Mouse (Mus musculus): ENCODE results near the gene Micall2. TPM values are rescaled to one million over a fixed set of nuclear protein-coding genes. Genes with fewer than 3 reads are reported as not detected.
A peak's percentile ranks its signal among the peaks of the same experiment; 100 is the strongest.
"Not testable (repeated sequence)": the region's sequence is repeated elsewhere in the genome, so short reads cannot be mapped to it uniquely, and the experiment has no call there.

Gene Micall2
- polyA plus RNA-seq, 1 experiment from 2014 or later: 14.7 TPM

DNA sequence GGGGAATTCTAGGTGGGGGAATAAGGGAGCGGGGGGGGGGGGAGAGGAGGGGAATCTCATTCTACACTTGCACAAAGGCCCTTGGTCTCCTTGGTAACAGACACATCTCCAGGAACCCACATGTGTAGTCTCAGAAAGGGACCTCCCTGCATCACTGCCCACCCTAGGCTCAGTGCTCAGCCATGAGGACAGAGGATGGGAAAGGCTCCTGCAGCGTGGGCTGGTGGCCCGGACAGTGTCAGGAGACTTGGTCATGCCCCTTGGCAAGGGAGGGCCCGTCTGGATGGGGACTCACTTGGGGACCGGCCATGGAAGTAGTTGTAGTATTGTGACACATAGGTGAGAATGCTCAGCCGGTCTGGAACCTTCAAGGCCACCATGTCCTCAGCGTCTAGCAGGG, 17.2 kb downstream of the Micall2 start:
- 74% methylated on average over 6 of the region's 7 CpGs for WGBS
- ATAC-seq: peak; percentile 69

DNA sequence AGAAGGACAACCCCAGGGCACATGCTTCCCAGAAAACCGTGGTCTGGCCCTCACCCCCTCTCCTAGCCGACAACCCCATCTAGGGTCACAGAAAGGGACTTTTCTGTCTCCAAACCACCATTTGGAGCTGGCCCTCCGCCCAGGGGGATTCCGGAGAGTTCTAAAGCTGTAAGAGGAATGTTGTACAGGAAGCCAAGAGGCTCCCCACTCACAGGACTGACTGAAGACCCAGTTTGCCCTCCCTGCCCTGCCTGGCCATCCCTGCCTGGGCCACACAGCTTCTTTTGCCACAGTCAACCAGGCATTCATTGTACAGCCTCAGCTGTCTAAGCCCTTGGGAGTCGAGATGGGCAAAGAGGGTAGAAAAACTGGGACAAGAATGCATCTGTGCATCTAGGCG, 17.6 kb downstream of the Micall2 start:
- Histone ChIP-seq H3K4me2 (ENCODE audit: low read length) (no peak overlapping the region), H3K4me1 (ENCODE audit: control insufficient read depth, insufficient read depth, low read length) (peaks cover 3% of the 10 kb centered on the region; the same call in 1 of the 2 replicates), H3K36me3 (ENCODE audit: control insufficient read depth, insufficient read depth, low read length) (peaks cover 8% of the 10 kb centered on the region), H3K4me3 (ENCODE audit: low read depth, low read length) (no peak overlapping the region), H3K9ac (ENCODE audit: low read depth, low read length) (no peak overlapping the region), H3K9me3 (replicated peaks; ENCODE audit: control insufficient read depth, low read length, poor library complexity, severe bottlenecking) (no peaks in the 10 kb centered on the region), H3K27me3 (ENCODE audit: control insufficient read depth, insufficient read depth, low read depth, low read length) (no peaks in the 10 kb centered on the region), H3K27ac (ENCODE audit: low read length) (no peak overlapping the region)
- WGBS: 65% methylated on average over 6 of the region's 6 CpGs
- ATAC-seq: no peak

More for the DNA sequence above, 17.2 kb downstream of the Micall2 start:
- no peaks in the 10 kb centered on the region for H3K9me3 ChIP-seq (replicated peaks; ENCODE audit: control insufficient read depth, low read length, poor library complexity, severe bottlenecking)
- no peak overlapping the region for H3K4me2 ChIP-seq (ENCODE audit: low read length)
- H3K36me3 ChIP-seq (ENCODE audit: control insufficient read depth, insufficient read depth, low read length): peaks cover 8% of the 10 kb centered on the region
- no peak overlapping the region for H3K27ac ChIP-seq (ENCODE audit: low read length)
- no peak overlapping the region for H3K9ac ChIP-seq (ENCODE audit: low read depth, low read length)
- H3K4me3 ChIP-seq (ENCODE audit: low read depth, low read length): no peak overlapping the region
- no peaks in the 10 kb centered on the region for H3K27me3 ChIP-seq (ENCODE audit: control insufficient read depth, insufficient read depth, low read depth, low read length)
- H3K4me1 ChIP-seq (ENCODE audit: control insufficient read depth, insufficient read depth, low read length): peaks cover 3% of the 10 kb centered on the region; the same call in 1 of the 2 replicates

DNA sequence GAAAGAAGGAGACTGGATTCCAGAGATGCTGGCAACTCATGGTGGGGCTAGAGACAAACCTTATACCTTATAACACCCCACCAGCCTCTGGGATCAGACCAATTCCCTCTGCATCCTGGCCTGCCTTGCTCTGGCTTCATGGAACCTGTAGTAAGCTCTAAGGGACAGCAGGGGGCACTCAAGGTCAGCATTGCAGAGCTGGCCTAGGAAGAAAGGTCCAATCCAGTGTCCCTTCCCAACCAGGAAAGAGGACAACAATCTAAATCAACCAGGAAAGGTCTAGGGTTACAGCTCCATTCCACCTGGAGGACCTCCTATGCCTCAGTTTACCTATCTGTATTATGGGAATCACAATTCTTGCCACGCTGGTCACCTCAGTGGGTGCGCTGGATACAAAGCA, 18.4 kb downstream of the Micall2 start:
- ATAC-seq: no peak
- no peak overlapping the region for H3K9ac ChIP-seq (ENCODE audit: low read depth, low read length)
- peaks cover 8% of the 10 kb centered on the region for H3K36me3 ChIP-seq (ENCODE audit: control insufficient read depth, insufficient read depth, low read length)
- H3K4me2 ChIP-seq (ENCODE audit: low read length): no peak overlapping the region
- WGBS: 96% methylated on average over 2 of the region's 2 CpGs
- H3K4me1 ChIP-seq (ENCODE audit: control insufficient read depth, insufficient read depth, low read length): peaks cover 3% of the 10 kb centered on the region; the same call in 1 of the 2 replicates
- H3K27ac ChIP-seq (ENCODE audit: low read length): no peak overlapping the region
- H3K27me3 ChIP-seq (ENCODE audit: control insufficient read depth, insufficient read depth, low read depth, low read length): no peaks in the 10 kb centered on the region
- no peaks in the 10 kb centered on the region for H3K9me3 ChIP-seq (replicated peaks; ENCODE audit: control insufficient read depth, low read length, poor library complexity, severe bottlenecking)
- no peak overlapping the region for H3K4me3 ChIP-seq (ENCODE audit: low read depth, low read length)

DNA sequence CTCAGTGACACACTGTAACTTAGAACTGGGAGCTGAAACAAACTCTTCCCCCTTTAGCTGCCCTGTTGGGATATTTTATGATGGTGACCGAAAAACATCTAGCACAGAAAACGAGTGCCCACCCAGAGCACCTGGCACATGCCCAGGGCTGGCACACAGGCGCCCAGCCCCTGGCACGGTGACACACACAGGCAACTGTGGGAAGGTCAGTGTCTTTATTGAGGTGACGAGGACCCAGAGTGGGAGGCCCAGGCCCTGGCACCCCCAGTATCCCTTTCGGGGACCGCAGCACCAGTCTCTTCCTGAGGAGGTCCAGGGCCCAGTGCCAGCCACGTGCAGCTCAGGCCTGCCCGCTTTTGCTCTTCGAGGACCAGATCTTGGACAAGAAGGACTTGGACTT, 29.6 kb downstream of the Micall2 start:
- peaks cover 23% of the 10 kb centered on the region for H3K36me3 ChIP-seq (ENCODE audit: control insufficient read depth, insufficient read depth, low read length)
- peaks cover 4% of the 10 kb centered on the region for H3K9me3 ChIP-seq (replicated peaks; ENCODE audit: control insufficient read depth, low read length, poor library complexity, severe bottlenecking)
- no peak overlapping the region for H3K9ac ChIP-seq (ENCODE audit: low read depth, low read length)
- H3K4me1 ChIP-seq (ENCODE audit: control insufficient read depth, insufficient read depth, low read length): no peaks in the 10 kb centered on the region
- no peak overlapping the region for H3K4me3 ChIP-seq (ENCODE audit: low read depth, low read length)
- 93% methylated on average over 10 of the region's 10 CpGs for WGBS
- H3K27ac ChIP-seq (ENCODE audit: low read length): no peak overlapping the region
- ATAC-seq: no peak
- no peaks in the 10 kb centered on the region for H3K27me3 ChIP-seq (ENCODE audit: control insufficient read depth, insufficient read depth, low read depth, low read length)
- no peak overlapping the region for H3K4me2 ChIP-seq (ENCODE audit: low read length)

DNA sequence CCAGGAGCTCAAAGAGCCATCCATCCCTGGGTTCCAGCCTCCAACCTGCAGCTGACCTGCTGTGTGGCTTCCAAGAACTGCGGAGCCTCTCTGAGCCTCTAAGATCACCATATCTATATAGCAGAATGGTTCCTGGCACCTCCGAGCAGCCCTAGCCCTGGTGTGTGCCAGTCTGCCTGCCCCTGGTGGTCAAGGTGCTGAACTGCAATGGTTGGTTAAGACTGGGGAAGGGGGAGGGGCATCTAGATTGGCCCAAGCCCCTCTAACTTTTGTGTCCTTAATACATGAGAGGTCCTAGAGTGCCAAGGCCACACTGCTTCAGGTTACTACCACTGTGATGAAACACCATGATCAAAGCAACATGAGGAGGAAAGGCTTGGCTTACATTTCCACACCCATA, 33.2 kb downstream of the Micall2 start:
- Histone ChIP-seq H3K27me3 (ENCODE audit: control insufficient read depth, insufficient read depth, low read depth, low read length) (no peaks in the 10 kb centered on the region), H3K9ac (ENCODE audit: low read depth, low read length) (no peak overlapping the region), H3K36me3 (ENCODE audit: control insufficient read depth, insufficient read depth, low read length) (peaks cover 6% of the 10 kb centered on the region; the same call in 1 of the 2 replicates), H3K4me1 (ENCODE audit: control insufficient read depth, insufficient read depth, low read length) (no peaks in the 10 kb centered on the region), H3K4me3 (ENCODE audit: low read depth, low read length) (no peak overlapping the region), H3K4me2 (ENCODE audit: low read length) (no peak overlapping the region), H3K9me3 (replicated peaks; ENCODE audit: control insufficient read depth, low read length, poor library complexity, severe bottlenecking) (peaks cover 4% of the 10 kb centered on the region), H3K27ac (ENCODE audit: low read length) (no peak overlapping the region)
- no peak for ATAC-seq
- WGBS: 62% methylated on average over 2 of the region's 2 CpGs

DNA sequence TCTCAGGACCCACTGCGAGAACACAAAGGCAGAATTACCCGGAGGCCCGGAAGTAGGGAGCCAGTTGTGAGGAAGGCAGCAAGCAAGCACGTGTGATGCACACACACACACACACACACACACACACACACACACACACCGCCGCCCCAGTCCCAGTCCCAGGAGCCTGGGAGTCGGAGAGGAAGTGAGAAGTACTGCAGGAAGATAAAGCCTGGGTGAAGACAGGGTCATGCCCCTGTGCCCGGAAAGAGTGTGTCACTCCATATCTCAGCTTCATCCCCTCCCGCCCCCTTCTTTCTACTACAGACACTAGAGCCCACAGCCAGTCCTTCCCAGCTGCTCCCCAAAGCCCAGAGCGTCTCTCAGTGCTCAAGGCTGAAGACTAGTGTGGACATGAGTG, 33.9 kb downstream of the Micall2 start:
- Histone ChIP-seq H3K4me1 (ENCODE audit: control insufficient read depth, insufficient read depth, low read length) (no peaks in the 10 kb centered on the region), H3K9me3 (replicated peaks; ENCODE audit: control insufficient read depth, low read length, poor library complexity, severe bottlenecking) (peaks cover 4% of the 10 kb centered on the region), H3K9ac (ENCODE audit: low read depth, low read length) (no peak overlapping the region), H3K36me3 (ENCODE audit: control insufficient read depth, insufficient read depth, low read length) (peaks cover 6% of the 10 kb centered on the region; the same call in 1 of the 2 replicates), H3K27me3 (ENCODE audit: control insufficient read depth, insufficient read depth, low read depth, low read length) (no peaks in the 10 kb centered on the region), H3K4me3 (ENCODE audit: low read depth, low read length) (no peak overlapping the region), H3K27ac (ENCODE audit: low read length) (no peak overlapping the region), H3K4me2 (ENCODE audit: low read length) (no peak overlapping the region)
- ATAC-seq: no peak
- 68% methylated on average over 8 of the region's 10 CpGs for WGBS

DNA sequence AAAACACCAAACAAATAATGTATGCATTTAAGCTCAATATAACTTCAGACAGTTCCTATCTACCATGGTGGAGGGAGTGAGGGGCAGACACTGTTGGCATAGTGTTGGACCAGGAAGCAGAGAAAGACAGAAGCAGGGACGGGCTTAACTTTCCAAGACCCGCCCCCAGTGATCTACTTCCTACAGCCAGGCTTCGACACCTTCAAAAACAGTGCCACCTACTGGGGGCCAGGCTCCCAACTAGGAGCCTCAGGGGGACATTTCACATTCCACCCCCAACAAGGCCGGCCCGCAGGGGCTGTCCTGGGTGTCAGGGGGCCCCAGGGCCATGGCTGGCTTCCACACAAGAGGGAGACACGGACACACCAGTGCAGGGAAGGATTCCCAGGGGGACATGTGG, 39.2 kb downstream of the Micall2 start:
- no peak for ATAC-seq
- Histone ChIP-seq H3K4me1 (ENCODE audit: control insufficient read depth, insufficient read depth, low read length) (peaks cover 7% of the 10 kb centered on the region), H3K36me3 (ENCODE audit: control insufficient read depth, insufficient read depth, low read length) (no peaks in the 10 kb centered on the region), H3K27me3 (ENCODE audit: control insufficient read depth, insufficient read depth, low read depth, low read length) (no peaks in the 10 kb centered on the region; the same call in 1 of the 2 replicates), H3K9me3 (replicated peaks; ENCODE audit: control insufficient read depth, low read length, poor library complexity, severe bottlenecking) (no peaks in the 10 kb centered on the region), H3K4me2 (ENCODE audit: low read length) (no peak overlapping the region), H3K4me3 (ENCODE audit: low read depth, low read length) (no peak overlapping the region), H3K27ac (ENCODE audit: low read length) (no peak overlapping the region), H3K9ac (ENCODE audit: low read depth, low read length) (no peak overlapping the region)
- WGBS: 86% methylated on average over 6 of the region's 6 CpGs

DNA sequence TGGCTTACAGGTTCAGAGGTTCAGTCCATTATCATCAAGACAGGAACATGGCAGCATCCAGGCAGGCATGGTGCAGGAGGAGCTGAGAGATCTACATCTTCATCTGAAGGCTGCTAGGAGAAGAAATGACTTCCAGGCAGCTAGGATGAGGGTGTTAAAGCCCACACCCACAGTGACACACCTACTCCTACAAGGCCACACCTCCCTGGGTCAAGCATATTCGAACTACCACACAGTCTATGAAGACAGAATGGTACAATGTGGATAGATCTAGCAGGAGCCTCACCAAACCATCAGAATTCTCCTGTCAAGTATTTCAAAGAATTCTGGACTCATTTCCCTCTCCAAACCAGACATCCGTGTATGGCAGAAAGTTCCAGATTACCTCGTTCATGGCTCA, 40.3 kb downstream of the Micall2 start:
- not testable (repeated sequence) for H3K9ac ChIP-seq (ENCODE audit: low read depth, low read length); H3K9me3 ChIP-seq (replicated peaks; ENCODE audit: control insufficient read depth, low read length, poor library complexity, severe bottlenecking); H3K4me1 ChIP-seq (ENCODE audit: control insufficient read depth, insufficient read depth, low read length); H3K27ac ChIP-seq (ENCODE audit: low read length); H3K4me3 ChIP-seq (ENCODE audit: low read depth, low read length); H3K4me2 ChIP-seq (ENCODE audit: low read length); ATAC-seq; H3K36me3 ChIP-seq (ENCODE audit: control insufficient read depth, insufficient read depth, low read length); H3K27me3 ChIP-seq (ENCODE audit: control insufficient read depth, insufficient read depth, low read depth, low read length)
- 76% methylated on average over 3 of the region's 3 CpGs for WGBS

DNA sequence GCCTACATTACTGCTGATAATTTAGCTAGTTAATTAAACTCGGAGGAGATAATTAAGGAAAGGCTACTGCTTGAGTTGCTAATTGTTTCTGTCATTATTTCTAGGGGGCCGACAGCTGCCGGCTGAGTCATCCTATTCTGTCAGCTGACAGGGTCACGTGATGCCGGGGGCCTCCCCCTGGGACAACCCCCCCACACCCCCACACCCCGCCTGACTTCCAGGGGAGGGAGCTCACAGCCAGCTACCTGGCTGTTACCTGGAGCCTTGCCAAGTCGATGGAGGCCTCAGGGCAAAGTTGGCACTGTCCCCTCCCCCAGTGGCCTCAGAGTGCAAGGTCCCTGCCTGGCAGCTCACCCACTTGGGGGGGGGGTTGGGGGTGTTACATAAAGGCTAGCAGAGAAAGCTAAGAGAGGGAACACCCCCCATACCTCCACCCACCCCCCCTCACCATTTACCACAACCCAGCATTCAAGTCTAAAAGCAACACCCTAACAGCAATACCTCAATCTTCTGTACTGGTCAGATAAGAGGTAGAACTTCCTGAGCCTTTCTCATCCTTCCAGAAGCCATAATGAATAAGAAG, 41.1 kb downstream of the Micall2 start:
- no peaks in the 10 kb centered on the region for H3K9me3 ChIP-seq (replicated peaks; ENCODE audit: control insufficient read depth, low read length, poor library complexity, severe bottlenecking)
- no peaks in the 10 kb centered on the region for H3K36me3 ChIP-seq (ENCODE audit: control insufficient read depth, insufficient read depth, low read length)
- 33% methylated on average over 7 of the region's 7 CpGs for WGBS
- peaks cover 7% of the 10 kb centered on the region for H3K4me1 ChIP-seq (ENCODE audit: control insufficient read depth, insufficient read depth, low read length)
- no peak overlapping the region for H3K4me3 ChIP-seq (ENCODE audit: low read depth, low read length)
- H3K27ac ChIP-seq (ENCODE audit: low read length): no peak overlapping the region
- no peak overlapping the region for H3K9ac ChIP-seq (ENCODE audit: low read depth, low read length)
- ATAC-seq: no peak
- no peaks in the 10 kb centered on the region; the same call in 1 of the 2 replicates for H3K27me3 ChIP-seq (ENCODE audit: control insufficient read depth, insufficient read depth, low read depth, low read length)
- H3K4me2 ChIP-seq (ENCODE audit: low read length): peak overlapping the region; percentile 34; the same call in 1 of the 2 replicates
